8 mouse cellular contexts compared by ENCODE assay signal in genomic region chr19:59457951-59458742, GRCm38 (mm10). TPM values are rescaled to one million over a fixed set of nuclear protein-coding genes. Genes with fewer than 3 reads are reported as not detected.
DNase-seq lines count a peak whose midpoint lies in the region; ATAC-seq and TF ChIP-seq lines count a peak whose summit lies in the region.

Gene Emx2 (plus strand): TSS chr19:59458372.

- H3K9me3 ChIP-seq in lung, postnatal 0 days (ENCODE audit: low read length), result no peaks in the 10 kb centered on the region
- H3K9me3 ChIP-seq in embryonic facial prominence, embryonic 13.5 days, result no peaks in the 10 kb centered on the region
- no peaks in the 10 kb centered on the region for H3K9me3 ChIP-seq in heart, embryonic 14.5 days (ENCODE audit: control insufficient read depth, low read length)
- H3K9me3 ChIP-seq in liver, embryonic 12.5 days (replicated peaks), result no peaks in the 10 kb centered on the region

- peak within 1 kb of the TSS; percentile 51 for H3K4me2 ChIP-seq in lung, postnatal 0 days (replicated peaks; ENCODE audit: low read depth, low read length)
- peak within 1 kb of the TSS; percentile 64 for H3K4me2 ChIP-seq in embryonic facial prominence, embryonic 13.5 days
- H3K4me2 ChIP-seq in heart, embryonic 14.5 days (ENCODE audit: low read length), result peak within 1 kb of the TSS; percentile 46
- peak within 1 kb of the TSS; percentile 48 for H3K4me2 ChIP-seq in liver, embryonic 12.5 days

- H3K4me1 ChIP-seq in lung, postnatal 0 days (ENCODE audit: insufficient read depth, low read depth, low read length), result no peaks in the 10 kb centered on the region
- peaks cover 43% of the 10 kb centered on the region for H3K4me1 ChIP-seq in embryonic facial prominence, embryonic 13.5 days
- H3K4me1 ChIP-seq in heart, embryonic 14.5 days (ENCODE audit: control insufficient read depth in 2 of 2, insufficient read depth in 2 of 2, low read length in 2 of 2), result peaks cover 0 to 18% of the 10 kb centered on the region in 2 experiments; a peak in 3 of 4 replicates
- H3K4me1 ChIP-seq in liver, embryonic 12.5 days, result peaks cover 7% of the 10 kb centered on the region

- no peak for TF ChIP-seq EP300 in lung, postnatal 0 days (IDR thresholded peaks at IDR 0.05)

- peak; percentile 50 for ATAC-seq in lung, postnatal 0 days
- peak; percentile 60; the same call in 1 of the 2 replicates for ATAC-seq in embryonic facial prominence, embryonic 13.5 days (ENCODE audit: insufficient number of reproducible peaks, insufficient read depth, low FRiP score, low TSS enrichment, low read depth)
- no peak for ATAC-seq in heart, embryonic 14.5 days (ENCODE audit: insufficient number of reproducible peaks, insufficient read depth, low FRiP score, low read depth)
- ATAC-seq in liver, embryonic 12.5 days, result no peak

- no peak within 1 kb of the TSS for H3K27ac ChIP-seq in lung, postnatal 0 days (ENCODE audit: low read length)
- peak within 1 kb of the TSS; percentile 94 for H3K27ac ChIP-seq in embryonic facial prominence, embryonic 13.5 days
- no peak within 1 kb of the TSS for H3K27ac ChIP-seq in heart, embryonic 14.5 days (replicated peaks in 1 of 2; ENCODE audit: control insufficient read depth in 1 of 2, insufficient read depth in 1 of 2, low read depth in 2 of 2, low read length in 2 of 2)
- H3K27ac ChIP-seq in liver, embryonic 12.5 days, result no peak within 1 kb of the TSS

- H3K9ac ChIP-seq in lung, postnatal 0 days (replicated peaks; ENCODE audit: low read depth), result no peak within 1 kb of the TSS
- H3K9ac ChIP-seq in embryonic facial prominence, embryonic 13.5 days, result peak within 1 kb of the TSS; percentile 87
- H3K9ac ChIP-seq in heart, embryonic 14.5 days (ENCODE audit: low read length), result no peak within 1 kb of the TSS
- no peak within 1 kb of the TSS for H3K9ac ChIP-seq in liver, embryonic 12.5 days

- H3K36me3 ChIP-seq in lung, postnatal 0 days (ENCODE audit: insufficient read depth, low read length), result no peaks in the 10 kb centered on the region
- no peaks in the 10 kb centered on the region for H3K36me3 ChIP-seq in embryonic facial prominence, embryonic 13.5 days
- H3K36me3 ChIP-seq in heart, embryonic 14.5 days (ENCODE audit: control insufficient read depth, insufficient read depth, low read length), result no peaks in the 10 kb centered on the region
- no peaks in the 10 kb centered on the region for H3K36me3 ChIP-seq in liver, embryonic 12.5 days

- WGBS in lung, postnatal 0 days, result 0% methylated on average over 50 of the region's 58 CpGs
- WGBS in embryonic facial prominence, embryonic 13.5 days, result under 1% methylated on average over 58 of the region's 58 CpGs
- under 1% methylated on average over 56 of the region's 58 CpGs for WGBS in heart, embryonic 14.5 days
- WGBS in liver, embryonic 12.5 days (ENCODE audit: insufficient replicate concordance), result under 1% methylated on average over 58 of the region's 58 CpGs

- peak within 1 kb of the TSS; percentile 28 for H3K4me3 ChIP-seq in lung, postnatal 0 days (ENCODE audit: low read depth, low read length)
- peak within 1 kb of the TSS; percentile 54 for H3K4me3 ChIP-seq in embryonic facial prominence, embryonic 13.5 days
- H3K4me3 ChIP-seq in heart, embryonic 14.5 days (ENCODE audit: control insufficient read depth in 1 of 2, insufficient read depth in 1 of 2, low read depth in 1 of 2, low read length in 2 of 2), result peak within 1 kb of the TSS; percentile 22 to 29
- H3K4me3 ChIP-seq in liver, embryonic 12.5 days, result peak within 1 kb of the TSS; percentile 28

- peak; percentile 36 for DNase-seq in lung, postnatal 0 days (ENCODE audit: low spot score)
- DNase-seq in lung, postnatal 14 days, result no peak
- DNase-seq in kidney, postnatal 14 days, result peak; percentile 91
- peak; percentile 75 for DNase-seq in right cerebral cortex, postnatal 14 days
- no peak for DNase-seq in thymus, postnatal 10 days (ENCODE audit: low spot score in 2 of 2)

- TF ChIP-seq CTCF in lung, postnatal 0 days (IDR thresholded peaks at IDR 0.05), result no peak

- H3K27me3 ChIP-seq in lung, postnatal 0 days (replicated peaks; ENCODE audit: insufficient read depth, low read length), result peaks cover 94% of the 10 kb centered on the region
- H3K27me3 ChIP-seq in embryonic facial prominence, embryonic 13.5 days, result peaks cover 95% of the 10 kb centered on the region
- H3K27me3 ChIP-seq in heart, embryonic 14.5 days (ENCODE audit: control insufficient read depth, insufficient read depth, low read length), result peaks cover 91% of the 10 kb centered on the region
- H3K27me3 ChIP-seq in liver, embryonic 12.5 days (replicated peaks), result peaks cover 100% of the 10 kb centered on the region

RNA-seq across cellular contexts. Expression of gene Emx2, which starts in this region (rescaled TPM):
- polyA plus RNA-seq in lung, postnatal 0 days (2015; fragmentation: Nextera tagmentation; extraction: Ambion mirVana), result not detected in 2 replicates
- polyA plus RNA-seq in embryonic facial prominence, embryonic 13.5 days (2015; fragmentation: Nextera tagmentation; extraction: Ambion mirVana), result 23.8 and 24.7 TPM in 2 replicates
- polyA plus RNA-seq in heart, embryonic 14.5 days (2014; fragmentation: Nextera tagmentation; extraction: Ambion mirVana), result not detected in 2 replicates
- polyA plus RNA-seq in liver, embryonic 12.5 days (2016; fragmentation: Nextera tagmentation; extraction: Ambion mirVana), result 0.05 and 0.11 TPM in 2 replicates

Comparison
In these comparisons a context has a peak if more than half of its experiments do, and no peak if none do; other contexts are left out.
1. RNA of gene Emx2 (polyA plus RNA-seq): 23.8 to 24.7 TPM in embryonic facial prominence, embryonic 13.5 days; 0.05 to 0.11 TPM in liver, embryonic 12.5 days, not detected in lung, postnatal 0 days and not detected in heart, embryonic 14.5 days; every median in the first group is over 10 times any median in the second.
2. Peak in DNase-seq, ATAC-seq, H3K4me3 ChIP-seq and H3K4me2 ChIP-seq in lung, postnatal 0 days; RNA of the gene not detected or under 1 TPM.
3. DNase-seq: peak in kidney, postnatal 14 days (single experiment) and right cerebral cortex, postnatal 14 days (single experiment); none in lung, postnatal 14 days (single experiment) and thymus, postnatal 10 days (0 of 2).
4. Peak in every context shown above with its lines, with median percentiles within 50 percentile points of each other: H3K4me2 ChIP-seq and H3K4me3 ChIP-seq.